Mouse (Mus musculus) embryo, embryonic 10 days (tissue): ENCODE measurements around the gene Ccnjl.

Experiments used
- DNase-seq: peaks from one replicate; pipeline ENCODE4 v3.0.0-alpha.2; 2015; ENCODE audit warnings: low spot score

Ccnjl gene

DNA sequence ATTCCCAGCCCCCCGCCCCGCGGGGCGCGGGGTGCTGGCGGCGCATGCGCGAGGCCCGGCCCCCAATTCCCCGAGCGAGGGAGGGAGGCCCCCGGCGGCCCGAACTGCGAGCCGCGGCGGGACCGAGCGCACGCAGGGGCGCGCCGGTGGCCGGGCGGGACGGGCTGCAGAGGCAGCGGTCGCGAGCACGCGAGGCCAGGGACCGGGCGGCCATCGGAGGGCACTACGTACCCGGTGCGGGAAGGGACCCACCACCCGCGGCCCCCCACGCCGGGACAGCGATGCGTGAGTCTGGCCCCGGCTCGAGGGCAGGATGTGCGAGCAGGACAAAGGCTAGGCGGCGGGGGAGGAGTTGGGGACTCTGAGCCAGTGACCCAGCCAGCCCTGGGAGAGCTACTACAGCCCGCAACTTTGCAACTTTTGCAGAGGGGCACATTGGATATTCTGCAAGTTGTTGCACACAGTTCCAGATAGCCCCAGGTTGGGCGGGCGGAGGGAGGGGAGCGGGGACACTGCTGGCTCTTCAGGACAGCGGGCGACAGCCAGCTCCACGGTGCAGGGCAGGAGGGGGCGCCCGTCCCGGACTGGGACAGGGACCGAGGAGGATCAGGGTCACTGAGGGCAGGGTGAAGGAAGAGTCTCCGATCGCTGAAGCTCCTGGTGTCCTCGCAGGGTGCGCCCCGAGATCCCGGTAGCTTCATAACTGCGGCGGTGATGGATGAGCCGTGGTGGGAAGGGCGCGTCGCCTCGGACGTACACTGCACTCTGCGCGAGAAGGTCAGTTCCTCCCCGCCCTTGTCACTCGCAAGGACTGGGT lies at the start of gene Ccnjl:
Gene Ccnjl (plus strand): TSS at position 102 of the 817 bp plus-strand sequence.
- DNase-seq: peak; percentile 80

DNA sequence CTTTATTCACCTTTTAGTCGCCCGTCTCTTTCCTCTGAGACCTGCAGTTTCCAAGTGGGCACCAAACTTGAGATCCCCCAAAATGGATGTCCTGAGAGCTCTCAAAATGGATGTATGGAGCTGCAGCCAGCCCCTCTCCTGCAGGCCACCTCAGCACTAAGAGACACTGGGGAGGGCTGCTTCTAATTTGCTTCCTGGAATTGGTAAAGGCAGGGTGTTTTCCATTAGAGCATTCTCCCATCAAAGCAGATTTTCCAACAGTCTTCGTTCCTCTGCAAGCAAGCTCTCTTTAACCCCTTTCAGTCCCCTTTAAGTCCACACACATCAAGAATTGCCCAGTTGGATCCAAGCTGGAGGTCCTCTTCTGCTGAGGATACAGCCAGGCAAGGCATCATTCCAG lies 49.2 kb upstream of the Ccnjl start:
- no peak for DNase-seq

DNA sequence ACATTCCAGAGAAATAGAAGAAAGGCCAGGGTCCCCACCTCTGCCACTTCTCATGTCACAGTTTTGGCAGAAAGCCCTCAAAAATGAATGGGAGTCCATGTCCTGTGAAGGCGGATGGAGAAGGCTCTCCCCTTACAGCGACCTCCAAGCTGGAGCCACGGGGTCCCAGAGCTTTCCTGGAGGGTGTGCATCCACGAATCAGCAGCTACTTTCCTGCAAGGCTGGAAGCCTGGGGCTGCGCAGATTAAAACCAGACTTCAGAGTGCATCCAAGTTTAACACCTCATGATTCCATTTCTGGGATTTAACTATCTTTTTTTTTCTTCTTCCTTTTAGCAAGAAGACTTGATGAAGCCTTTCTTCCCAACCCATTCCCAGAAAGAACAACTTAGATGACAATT lies 48.0 kb upstream of the Ccnjl start:
- DNase-seq: no peak

DNA sequence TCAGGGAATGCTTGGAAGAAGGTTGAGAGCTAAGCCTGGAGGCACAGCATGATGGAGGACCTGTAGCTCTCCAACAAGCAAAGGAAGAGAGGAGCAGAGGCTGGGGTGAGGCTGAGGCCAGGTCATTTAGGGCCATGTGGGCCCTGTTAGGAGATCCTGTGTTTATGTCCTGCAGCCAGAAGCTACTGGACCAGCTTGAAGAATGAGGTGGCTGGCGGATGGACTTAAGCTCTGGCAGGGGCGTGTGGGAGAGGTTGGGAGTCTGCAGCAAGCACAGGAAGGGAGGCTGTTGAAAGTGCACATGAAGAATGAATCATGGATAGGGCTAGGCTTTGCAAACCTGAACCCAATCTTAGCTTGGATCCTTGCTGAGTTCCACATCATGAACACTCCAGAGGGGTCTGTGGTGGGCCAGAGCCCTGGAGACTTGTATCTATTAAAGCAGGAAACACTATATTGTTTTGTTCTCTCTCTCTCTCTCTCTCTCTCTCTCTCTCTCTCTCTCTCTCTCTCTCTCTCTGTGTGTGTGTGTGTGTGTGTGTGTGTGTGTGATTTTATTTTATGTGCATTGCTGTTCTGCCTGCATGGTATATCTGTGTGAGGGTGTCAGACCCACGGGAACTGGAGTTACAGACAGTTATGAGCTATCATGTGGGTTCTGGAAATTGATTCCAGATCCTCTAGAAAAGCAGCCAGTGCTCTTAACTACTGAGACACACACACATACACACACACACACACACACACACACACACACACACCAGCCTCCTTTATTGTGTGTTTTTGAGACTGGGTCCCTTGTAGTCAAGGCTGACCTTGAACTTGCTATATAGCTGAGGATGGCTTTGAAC lies 46.7 kb upstream of the Ccnjl start:
- no peak for DNase-seq

DNA sequence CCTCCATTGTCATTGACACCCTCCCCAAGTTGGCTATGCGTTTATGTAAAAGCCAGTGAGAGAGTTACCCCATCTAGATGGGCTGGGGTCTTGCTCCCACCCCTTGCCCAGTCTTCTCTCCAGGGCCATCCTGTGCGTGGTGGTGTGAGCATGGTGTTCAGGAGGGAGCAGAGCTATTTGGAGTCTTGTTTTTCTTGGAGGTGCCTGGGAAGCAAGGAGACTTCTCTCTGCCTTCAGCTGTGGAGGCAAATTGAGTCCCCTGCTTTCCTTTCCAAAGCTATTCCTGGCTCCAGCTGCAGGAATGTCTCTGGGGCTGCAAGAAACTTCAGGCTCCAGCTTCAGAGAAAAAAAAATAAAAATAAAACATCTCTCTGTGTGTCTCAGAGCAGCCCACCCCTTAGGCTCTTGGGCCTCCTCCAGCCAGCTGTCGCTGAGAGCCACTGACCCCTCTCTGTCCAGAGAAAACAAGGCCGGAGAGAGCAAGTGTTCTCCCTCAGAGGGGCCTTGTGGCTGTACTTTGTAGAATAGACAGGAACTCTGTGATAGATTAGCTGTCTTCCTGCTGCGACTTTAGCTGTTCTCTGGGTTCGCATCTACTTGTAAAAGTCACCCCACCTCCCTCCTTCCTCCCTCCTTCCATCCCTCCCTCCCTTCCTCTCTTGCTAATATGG lies 45.3 kb upstream of the Ccnjl start:
- peak; percentile 37 for DNase-seq

DNA sequence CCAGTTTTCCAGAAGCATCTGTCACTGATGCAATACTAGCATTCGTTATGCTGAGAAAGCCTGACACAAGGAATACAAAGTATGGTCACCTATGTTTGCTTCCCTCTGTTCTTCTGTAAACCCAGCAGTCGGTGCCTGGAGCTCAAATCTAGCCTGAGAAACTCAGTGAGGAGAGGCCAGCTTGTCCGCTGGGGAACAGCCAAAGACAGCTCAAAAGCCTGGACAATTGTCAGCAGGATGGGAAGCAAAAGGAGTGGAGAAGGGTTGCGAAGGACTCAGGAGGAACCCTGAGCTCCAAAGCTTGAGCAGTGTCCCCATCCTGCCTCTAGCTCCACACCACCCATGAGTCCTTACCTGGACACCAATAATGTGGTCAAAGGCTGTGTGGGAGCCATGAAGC lies 44.5 kb upstream of the Ccnjl start:
- DNase-seq: no peak

DNA sequence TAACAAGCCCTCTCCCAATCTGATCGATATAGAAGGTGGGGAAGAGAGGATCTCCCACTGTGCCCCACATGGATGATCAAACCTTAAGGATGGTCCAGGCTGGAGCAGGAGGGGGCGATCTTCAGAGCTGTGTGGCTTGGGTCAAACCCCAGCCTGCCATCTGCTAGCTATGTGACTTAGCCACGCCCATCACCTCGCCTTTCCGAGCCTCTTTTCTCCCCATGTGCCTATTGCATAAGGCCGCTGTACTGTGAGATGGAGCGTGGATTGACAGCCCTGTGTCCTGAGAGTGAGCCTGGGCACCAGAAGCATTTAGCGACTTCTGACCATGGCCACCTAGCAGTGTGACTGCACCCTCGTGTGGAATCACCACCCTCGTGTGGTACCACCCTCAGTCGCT lies 43.9 kb upstream of the Ccnjl start:
- DNase-seq: peak; percentile 54

DNA sequence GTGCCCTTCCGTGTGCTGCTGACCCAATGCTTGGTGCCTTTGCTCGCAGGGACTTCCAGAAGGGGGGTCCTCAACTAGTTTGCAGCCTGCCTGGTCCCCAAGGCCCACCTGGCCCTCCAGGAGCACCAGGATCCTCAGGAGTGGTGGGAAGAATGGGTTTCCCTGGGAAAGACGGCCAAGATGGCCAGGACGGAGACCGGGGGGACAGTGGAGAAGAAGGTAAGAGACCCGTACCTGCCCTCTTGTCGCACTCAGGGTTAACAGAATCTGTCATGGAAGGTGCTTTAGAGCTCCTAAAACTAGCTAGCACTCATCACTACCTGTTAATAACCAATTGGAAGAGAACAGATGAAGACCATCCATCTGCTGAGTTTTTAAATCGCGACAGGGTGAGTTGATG lies 42.7 kb upstream of the Ccnjl start:
- no peak for DNase-seq

DNA sequence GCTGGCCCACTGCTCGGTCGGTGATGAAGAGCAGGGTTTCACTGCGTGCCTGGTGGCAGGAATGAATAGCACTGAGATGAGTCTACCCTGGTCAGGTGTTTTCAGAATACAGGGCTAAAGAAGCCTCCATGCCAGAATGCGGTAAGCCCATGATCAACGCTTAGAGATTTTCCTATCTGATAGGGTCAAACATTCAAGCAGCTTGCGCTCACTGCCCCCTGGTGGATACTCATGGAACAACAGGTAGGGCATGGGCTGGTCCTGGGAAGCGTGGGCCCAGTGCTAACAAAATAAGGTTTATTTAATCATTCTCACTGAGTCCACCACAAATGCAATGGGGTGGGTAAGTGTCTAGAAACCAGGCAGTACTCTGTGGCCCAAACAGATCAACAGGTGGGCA lies 35.9 kb upstream of the Ccnjl start:
- DNase-seq: peak; percentile 86

DNA sequence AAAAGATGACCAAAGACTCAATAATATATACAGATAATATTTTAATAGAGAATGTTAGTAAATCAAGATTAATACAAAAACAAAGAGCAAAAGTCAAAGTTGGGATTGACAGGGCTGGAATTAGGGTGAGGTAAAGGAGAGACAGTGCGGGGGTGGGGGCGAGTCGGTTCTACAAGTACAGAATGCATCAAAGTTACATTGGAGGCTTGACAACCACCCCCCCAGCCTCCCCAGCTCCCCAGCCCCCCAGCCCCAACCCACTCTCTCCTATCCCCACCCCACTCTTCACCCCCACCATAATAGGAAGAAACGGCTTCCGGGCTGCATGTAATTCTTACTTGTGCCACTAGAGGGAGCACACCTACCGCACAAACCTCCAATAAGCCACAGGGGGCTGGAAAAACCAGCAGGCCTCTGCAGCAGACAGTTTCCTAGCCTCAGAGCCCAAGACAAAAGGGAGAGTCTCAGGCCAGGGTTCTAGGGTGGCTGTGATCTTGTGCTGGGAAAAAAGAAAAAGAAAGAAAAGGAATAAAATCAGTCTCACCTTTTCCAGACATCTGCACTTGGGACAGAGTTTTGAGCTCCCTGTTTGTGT lies 34.7 kb upstream of the Ccnjl start:
- peak; percentile 84 for DNase-seq

DNA sequence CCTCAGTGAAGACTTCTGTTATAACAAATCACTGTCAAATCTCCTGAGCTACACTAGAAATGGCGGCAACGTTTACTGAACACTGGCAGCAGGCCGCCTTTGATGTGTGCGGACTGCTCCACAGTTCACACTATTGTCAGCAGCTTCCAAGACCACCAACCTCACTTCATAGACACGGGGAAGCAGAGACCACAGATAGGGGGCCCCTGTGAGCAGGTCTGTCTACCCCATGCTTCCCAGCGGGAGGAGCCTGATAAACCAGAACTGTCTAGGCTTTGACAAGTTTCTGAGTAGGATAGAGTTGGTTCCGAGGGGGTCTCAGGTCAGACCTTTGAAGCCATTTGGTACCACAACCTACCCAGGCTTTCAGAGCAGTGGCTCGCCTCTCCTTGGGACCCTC lies 33.5 kb upstream of the Ccnjl start:
- DNase-seq: peak; percentile 56

DNA sequence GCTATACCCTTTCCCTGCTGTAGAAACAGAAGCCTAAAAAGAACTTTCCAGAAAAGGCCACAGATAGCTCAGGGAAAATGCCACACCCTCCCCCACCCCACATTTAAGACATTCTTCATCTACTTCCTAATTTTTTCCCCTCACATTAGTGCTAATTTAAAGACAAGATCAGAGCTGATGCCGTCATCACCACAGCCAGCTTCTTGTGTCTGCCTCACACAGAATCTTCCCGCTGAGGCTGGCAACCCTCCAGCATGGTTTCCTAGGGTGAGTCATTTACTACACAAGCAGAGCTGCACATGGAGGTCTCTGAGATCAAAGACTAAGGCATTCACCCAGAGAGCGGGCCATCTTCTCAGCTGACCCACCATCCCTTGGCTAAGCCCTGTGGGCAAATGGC lies 33.1 kb upstream of the Ccnjl start:
- DNase-seq: no peak

DNA sequence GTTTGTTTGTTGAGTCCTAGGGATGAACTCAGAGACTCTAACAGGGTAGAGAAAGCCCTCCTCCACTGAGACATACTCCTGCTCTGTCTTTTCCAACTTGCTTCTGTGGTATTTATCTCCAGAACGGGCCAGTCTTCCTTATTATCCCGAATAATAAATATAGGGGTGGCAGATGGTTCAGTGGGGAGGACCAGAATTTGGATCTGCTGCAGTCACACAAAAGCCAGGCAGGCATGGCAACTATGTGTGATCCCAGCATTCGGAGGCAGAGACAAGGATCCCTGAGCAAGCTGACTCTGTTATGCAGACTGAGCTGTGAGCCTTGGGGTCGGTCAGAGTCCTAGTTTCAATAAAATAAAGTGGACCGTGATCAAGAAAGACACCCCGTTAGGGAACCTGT lies 27.3 kb upstream of the Ccnjl start:
- no peak for DNase-seq

DNA sequence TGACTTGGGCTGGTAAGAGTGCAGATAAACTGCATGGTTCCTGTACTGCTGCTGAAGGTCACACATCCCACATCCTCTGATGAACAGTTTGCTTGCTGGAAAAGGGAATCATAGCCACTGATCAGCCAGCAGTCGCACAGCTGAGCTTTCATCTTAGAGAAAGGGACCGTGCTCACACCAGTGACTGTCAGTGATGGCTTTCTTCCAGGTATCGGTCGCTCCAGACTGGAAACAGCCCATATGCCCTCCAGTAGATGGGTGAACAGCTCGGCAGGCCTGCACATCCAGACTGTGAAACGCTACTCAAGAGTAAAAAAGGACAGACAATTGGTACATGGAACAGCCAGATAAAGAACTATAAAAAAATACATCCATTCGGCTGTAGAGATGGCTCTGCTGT lies 23.4 kb upstream of the Ccnjl start:
- DNase-seq: no peak

DNA sequence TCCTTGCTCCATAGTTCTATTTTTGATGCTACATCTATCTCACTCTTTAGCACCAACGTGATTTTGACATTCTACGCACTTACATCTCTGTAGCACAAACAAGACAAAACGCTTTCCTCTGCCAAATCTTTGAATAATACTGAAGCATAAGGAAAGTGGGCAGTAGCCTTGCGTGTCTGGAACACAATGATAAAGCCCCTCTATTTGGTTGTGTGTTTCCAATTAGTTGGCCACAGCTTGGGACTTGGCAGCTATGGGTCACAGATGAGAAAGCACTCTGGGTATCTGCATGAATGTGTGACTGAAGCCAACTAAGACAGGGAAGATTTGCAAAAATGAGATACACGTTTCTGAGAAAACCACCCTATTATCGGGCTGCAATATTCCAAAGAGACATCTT lies 20.6 kb upstream of the Ccnjl start:
- no peak for DNase-seq

DNA sequence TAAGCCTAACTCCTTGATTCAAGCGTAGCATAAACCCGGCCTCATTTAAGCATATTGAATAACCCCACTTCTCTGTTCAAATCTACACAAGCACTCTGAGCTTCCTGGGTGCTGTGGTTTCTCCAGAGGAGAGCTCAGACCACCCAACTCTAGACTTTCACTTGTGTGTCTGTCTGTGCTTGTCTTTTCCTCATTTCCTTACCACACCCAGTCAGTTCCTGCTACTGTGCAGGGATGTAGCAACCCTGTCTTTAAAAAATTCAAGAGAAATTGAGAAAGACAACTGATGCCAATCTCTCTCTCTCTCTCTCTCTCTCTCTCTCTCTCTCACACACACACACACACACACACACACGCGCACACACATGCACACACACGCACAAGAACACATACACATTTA lies 18.7 kb upstream of the Ccnjl start:
- no peak for DNase-seq

DNA sequence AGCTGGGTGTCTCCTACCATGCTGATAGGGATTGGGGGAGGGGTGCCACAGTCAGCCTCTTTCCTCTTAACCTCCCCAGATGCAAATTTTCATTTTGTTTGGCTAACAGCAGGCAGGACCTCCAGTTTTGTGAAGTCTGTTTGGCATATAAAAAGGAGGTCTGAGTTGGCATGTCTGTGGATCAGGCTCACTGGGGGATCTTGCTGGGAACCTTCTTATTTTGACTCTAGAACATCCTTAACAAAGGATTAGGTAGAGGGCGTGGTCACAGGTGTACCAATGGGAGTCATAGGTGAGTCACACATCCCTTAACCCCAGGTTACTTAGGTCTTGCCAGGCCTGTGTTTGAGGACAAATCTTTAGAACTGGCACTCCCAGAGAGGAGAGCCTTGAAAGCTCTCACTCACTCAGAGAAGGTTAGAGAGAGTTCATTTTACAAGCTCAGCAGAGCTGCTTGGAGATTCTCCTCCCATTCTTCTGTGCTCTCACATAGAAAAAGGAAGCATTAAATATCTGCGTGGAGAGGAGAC lies 15.9 kb upstream of the Ccnjl start:
- no peak for DNase-seq

DNA sequence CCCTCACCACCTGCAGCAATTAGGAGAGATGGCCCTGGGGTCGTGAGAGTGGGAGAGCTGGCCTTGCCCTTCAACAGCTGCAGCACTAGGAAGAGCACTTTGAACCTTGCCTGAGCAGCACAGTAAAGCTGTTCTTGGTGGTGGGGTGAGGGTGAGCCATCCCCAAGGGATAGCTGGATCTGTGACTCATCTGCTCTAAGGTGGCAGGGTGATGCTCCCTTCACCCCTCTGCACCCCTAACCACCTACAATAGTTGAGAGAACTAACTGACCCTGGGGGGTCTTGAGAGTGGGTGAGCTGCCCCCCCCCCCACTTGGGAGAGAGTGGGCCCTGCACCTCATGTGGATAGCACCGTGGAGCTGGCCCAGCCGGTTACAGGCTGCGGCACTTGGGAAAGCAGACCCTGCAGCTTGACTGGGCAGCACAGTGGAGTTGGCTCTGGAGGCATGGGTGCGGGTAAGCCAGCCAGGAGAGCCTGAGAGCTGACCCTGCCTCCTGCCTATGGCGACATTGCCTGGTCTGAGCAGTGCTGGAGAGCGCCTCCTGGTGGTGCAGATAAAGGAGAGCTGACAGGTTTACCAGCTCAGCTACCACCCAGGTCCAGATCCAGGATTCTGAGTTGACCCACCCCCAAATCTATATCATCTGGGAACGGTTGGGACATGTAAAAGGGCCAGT lies 12.1 kb upstream of the Ccnjl start:
- DNase-seq: peak; percentile 79

DNA sequence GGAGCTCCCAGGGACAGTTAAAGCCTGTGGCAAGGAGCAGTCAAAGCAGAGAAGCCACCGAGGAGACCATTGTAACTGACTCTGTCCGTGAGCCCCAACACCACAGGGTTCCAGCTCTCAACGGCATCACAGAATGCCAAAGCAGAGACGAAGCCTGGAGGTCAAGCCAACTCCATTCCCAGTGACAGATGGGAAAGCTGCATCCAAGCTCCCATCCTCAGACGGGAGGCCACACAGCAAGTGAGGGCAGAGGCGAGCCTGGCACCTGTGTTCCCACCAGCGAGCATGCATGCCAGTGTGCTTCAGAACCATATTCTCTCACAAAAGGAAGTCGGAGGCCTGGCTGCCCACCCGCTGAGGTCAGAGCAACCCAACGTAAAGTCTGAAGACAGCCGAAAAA lies 10.9 kb upstream of the Ccnjl start:
- no peak for DNase-seq

DNA sequence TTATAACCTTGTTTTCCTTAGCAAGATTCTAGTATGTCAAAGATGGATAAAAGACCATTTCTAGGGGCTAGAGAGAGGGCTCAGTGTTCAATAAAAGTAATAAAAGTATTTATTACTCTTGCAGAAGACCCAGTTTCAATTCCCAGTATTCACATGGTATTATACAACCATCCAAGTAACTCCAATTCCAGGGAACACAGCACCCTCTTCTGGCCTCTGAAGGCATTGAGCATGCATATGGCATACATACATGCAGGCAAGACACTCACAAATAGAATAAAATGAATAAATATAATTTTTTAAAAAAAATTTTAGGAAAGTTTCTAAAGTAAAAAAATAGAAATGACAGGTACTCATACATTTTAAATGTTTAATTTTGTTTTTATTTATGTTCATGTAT lies 10.5 kb upstream of the Ccnjl start:
- no peak for DNase-seq

DNA sequence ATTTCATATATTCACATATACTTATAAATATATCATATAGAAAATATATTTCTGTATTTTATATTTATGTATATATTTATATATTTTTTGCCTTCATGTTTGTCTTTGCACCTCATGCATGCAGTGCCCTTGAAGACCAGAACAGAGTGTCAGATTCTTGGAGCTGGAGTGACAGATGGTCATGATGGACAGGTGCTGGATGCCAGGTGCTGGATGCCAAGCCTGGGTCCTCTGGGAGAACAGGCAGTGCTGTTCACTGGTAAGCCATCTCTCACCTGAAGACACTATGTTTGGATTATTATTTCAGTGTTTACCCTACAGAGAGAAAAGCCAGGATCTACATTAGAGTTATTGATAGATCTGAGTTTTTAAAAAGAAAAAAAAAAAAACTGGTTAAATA lies 9.8 kb upstream of the Ccnjl start:
- no peak for DNase-seq

DNA sequence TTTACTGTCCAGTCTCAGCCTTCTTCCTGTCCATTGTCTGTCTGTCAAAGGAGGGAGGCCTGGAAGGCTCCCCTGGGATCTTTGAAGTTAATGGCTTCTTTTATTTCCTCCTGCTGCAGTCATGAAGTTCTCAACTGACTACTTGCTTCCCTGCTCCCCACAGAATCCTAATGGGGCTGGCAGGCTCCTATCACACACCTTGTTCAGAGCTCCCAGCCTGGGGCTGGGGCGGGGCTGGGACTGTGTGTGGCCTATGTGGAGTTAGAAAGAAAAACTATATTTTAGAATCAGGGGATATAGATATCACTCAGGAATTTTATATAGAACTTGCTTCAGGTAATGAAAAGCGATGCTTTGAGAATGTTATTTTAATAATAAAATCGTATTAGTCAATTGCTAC lies 8.1 kb upstream of the Ccnjl start:
- no peak for DNase-seq
